Mouse (Mus musculus): ENCODE results near the gene Tubb4a.
"Not testable (repeated sequence)": the region's sequence is repeated elsewhere in the genome, so short reads cannot be mapped to it uniquely, and the experiment has no call there.

Tubb4a gene

DNA sequence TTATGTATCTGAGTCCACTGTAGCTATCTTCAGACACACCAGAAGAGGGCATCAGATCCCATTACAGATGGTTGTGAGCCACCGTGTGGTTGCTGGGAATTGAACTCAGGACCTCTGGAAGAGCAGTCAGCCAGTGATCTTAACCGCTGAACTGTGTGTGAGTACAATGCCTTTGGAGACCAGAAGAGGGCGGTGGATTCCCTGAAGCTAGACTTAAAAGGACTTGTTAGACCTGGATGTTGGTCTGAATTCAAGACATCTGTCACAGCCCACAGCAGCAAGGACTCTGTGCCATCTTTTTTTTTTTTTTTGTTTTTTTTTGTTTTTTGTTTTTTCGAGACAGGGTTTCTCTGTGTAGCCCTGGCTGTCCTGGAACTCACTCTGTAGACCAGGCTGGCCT lies 35.9 kb downstream of the Tubb4a start:
- DNase-seq: not testable (repeated sequence)

DNA sequence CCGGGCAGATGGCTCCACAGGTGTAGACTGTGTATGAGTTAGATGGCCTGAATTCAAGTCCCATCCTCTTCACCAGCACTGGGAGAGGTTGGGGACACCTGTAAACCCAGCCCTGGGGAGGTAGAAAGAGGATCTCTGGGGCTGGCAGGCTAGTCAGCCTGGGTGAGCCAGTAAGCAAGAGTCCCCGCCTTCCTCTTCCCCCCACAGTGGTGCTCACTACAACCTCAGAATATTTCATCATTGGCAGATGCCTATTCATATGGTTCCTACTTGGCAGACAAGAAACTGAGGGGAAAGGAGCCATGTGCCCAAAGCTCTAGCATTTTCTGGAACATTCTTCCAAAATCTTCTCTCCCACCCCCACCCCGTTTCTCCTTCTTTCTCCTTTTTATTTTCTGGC lies 38.8 kb downstream of the Tubb4a start:
- no peak for DNase-seq

DNA sequence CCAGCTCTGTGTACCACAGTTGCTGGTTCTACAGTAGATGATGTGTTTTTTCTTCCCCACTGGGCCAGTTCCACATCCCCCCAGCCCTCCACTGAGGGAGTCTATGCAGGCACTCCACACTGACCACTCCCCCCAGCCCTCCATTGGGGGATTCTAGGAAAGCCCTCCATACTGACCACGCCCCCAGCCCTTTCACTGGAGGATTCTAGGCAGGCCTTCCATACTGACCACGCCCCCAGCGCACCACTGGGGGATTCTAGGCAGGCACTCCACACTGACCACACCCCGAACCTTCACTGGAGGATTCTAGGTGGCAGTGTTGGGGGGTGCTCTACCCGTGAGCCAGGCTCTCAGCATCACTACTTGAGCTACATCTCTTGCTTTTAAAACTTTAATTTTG lies 40.2 kb downstream of the Tubb4a start:
- no peak for DNase-seq

DNA sequence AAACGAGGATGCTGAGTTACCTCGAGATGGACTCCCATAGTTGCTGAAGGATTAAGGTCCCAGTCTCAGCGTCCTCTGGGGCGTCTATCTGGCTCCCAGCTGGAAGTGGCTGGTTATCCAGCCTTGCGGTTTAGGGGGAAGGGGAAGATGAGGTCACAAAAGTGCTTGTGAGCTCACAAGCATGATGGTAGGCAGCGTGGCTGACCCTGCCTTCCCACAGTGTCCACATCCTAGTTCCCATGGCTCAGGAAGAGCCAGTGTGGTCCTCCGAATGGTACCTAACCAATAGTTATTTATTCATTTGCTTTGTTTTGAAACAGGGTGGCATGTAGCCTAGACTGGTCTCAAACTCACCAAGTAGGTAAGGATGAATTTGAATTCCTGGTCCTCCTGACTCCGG lies 46.0 kb downstream of the Tubb4a start, which contains the start of gene Slc25a41:
Gene Slc25a41 (minus strand): TSS at position 101 of the 400 bp plus-strand sequence.
- DNase-seq: no peak

DNA sequence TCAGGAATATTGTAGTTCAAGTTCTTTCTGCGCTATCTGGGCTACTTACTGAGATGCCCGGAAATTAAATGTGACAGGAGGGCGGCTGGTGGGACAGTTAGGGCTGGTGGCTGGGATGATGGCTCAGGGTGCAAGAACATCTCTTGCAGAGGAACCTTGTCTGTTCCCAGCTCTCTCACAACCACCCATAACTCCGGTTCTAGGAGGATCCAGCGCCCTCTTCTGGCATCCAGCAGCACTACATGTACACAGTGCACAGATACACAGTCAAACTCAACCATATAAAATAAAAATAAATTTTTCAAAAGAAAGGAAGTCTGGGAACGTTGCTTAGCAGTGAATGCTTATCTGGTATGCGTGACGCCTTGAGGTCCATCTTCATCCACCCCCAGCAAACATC lies 48.6 kb downstream of the Tubb4a start:
- DNase-seq: no peak

DNA sequence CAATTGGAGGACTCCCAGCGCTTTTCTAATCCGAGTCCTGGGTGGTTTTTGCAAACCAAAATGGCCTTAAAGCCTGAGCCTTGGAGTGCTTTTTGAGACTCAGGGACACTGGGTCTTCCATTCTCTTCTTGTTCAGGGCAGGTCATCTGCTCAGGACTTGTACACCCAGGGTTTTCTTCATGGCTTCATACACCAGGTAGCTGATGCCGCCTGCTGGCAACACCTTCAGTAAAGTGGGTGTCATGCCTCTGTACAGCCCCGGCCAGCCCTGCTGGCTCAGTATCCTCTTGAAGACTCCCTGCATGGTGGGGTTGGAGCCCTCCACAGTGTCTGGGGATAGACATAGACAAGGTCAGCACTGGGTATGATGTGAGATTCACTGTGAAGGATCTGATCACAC lies 54.7 kb downstream of the Tubb4a start:
- peak; percentile 45 for DNase-seq

DNA sequence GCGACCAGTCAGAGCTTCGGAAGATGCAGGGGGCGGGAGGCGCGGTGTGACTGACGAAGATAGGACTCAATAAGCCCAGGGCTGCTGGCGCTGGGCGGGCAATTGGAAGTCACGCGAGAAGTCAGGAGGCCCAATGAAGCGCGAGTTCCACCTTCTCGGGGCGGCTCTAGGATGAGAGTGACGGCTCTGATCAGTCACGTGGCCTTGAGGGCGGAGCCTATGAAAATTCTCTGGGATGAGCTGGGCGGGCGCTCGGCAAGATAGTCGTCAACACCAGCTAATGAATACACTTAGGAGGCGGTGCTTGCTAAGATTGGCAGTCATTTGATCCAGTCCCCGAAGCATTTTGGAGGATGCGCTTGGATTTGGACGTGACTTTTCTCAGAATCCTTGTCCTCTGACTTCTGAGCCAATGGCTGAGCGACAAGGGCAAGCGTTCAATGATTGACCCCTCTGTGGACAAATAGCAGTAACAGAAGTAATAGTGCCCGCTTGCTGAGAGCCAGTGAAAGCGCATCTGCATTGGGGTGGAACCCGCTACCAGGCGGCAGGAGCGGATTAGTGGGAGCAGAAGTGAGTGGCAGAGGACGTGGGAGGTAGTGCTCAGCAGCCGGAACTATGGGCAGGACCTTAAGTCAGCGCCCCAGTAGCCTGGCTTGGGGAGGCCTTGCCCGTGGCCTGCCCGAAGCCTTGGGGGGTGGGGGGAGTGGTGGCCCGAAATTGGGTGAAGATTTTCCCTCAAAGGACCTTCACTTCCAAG lies 55.7 kb downstream of the Tubb4a start:
- peak; percentile 100 for DNase-seq

DNA sequence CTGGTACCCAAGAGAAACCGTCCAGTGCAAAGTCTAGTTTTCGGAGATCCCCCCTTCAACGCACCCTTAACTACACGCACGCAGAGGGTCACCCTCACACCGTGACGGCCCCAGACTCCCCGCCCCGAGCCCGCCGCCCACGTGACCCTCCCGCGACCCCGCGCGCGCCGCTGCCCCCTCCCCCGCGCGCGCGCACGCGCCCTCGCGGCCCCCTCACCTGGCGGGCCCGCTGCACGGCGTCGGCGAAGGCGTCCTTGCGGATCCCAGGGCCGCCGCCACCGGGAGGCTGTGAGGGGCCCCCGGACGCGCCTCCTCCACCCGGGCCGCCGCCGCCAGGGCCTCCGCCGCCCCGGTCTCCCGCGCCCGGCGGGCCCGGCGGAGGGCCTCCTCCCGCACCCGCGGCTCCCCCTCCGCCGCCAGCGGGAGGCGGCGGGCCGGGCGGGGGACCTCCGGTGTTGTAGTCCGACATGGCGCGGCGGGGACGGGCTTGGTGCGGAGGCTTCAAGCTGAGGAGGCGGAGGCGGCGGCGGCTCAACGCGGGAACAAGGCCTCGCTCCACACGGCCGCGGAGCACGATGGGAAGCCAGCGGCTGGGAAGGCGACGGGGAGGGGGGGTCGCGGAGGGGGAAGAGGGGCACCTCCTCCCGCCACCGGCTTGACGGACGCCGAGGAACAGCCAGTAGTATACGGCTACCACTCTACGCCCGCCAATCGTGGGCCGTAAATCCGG lies 56.5 kb downstream of the Tubb4a start, which contains the start of gene Khsrp:
Gene Khsrp (minus strand): TSS at position 592 of the 730 bp plus-strand sequence.
- no peak for DNase-seq
